ENCODE assay signal across 22 mouse cellular contexts in genomic region chr17:56970081-56970480, GRCm38 (mm10). TPM values are rescaled to one million over a fixed set of nuclear protein-coding genes. Genes with fewer than 3 reads are reported as not detected.
DNase-seq lines count a peak whose midpoint lies in the region.
"Had no signal": no experiment of that assay in that cellular context is flagged by ENCODE, and none has a peak within 500 bp of the region (broad histone marks: within the 10 kb centered on the region; RNA-seq: fewer than 3 reads in every experiment).

No protein-coding gene starts in this region.

- intact Hi-C loops in left cerebral cortex, postnatal 25 days (cut with DNase I): no loop called here

- peak; percentile 32 to 53 for DNase-seq in cerebellum, postnatal 14 days
- no peak for DNase-seq in cerebellum, adult 11-12 months
- DNase-seq in heart, adult 11 months: peak; percentile 45
- DNase-seq in heart, adult 8-10 months (ENCODE audit: low spot score): no peak
- peak; percentile 11 for DNase-seq in testis, postnatal 10 days (ENCODE audit: low spot score)
- no peak for DNase-seq in testis, postnatal 14 days (ENCODE audit: low spot score)
- no peak for DNase-seq in left cerebral cortex, postnatal 25 days (ENCODE audit: low spot score in 2 of 2)
- DNase-seq: adrenal gland, postnatal 10 days; B cell, adult 2 months; cerebellum, adult 11 months; cerebellum, adult 8-10 months; cerebellum, postnatal 36 days; embryo, embryonic 11 days; forebrain, postnatal 0 days; gastrocnemius, adult 2 months; gastrocnemius, postnatal 36 days; heart, postnatal 14 days; kidney, adult 18-20 months had no signal

RNA-seq across cellular contexts. Expression of gene Acer1, which starts 11.8 kb away (rescaled TPM):
- total RNA-seq in heart, adult 8-10 months (2022): not detected
- not detected for total RNA-seq in left cerebral cortex, postnatal 25 days (2021)
- total RNA-seq: adrenal gland, postnatal 10 days; CH12.LX; forebrain, postnatal 0 days; G1E; gastrocnemius, adult 2 months; gastrocnemius, postnatal 36 days; granulocyte monocyte progenitor cell, adult 5-6 weeks; heart, postnatal 14 days; hematopoietic stem cell, adult 5-6 weeks had no signal

RNA-seq across cellular contexts. Expression of gene Clpp, which starts 20.0 kb away (rescaled TPM):
- total RNA-seq in heart, adult 8-10 months (2022): 10 to 100 TPM; 77.9 to 82.7 (median 80.2) TPM
- total RNA-seq in left cerebral cortex, postnatal 25 days (2021): 10 to 100 TPM; 56.1 to 67.9 TPM

RNA-seq across cellular contexts. Expression of gene Alkbh7, which starts 27.1 kb away (rescaled TPM):
- 10 to 100 TPM; 68.0 to 76.3 (median 74.3) TPM for total RNA-seq in heart, adult 8-10 months (2022)
- total RNA-seq in left cerebral cortex, postnatal 25 days (2021): 10 to 100 TPM; 23.1 to 23.7 TPM

RNA-seq across cellular contexts. Expression of gene Pspn, which starts 29.7 kb away (rescaled TPM):
- not detected for total RNA-seq in heart, adult 8-10 months (2022)
- total RNA-seq in left cerebral cortex, postnatal 25 days (2021): not detected
- total RNA-seq: forebrain, postnatal 0 days; G1E; gastrocnemius, adult 2 months; gastrocnemius, postnatal 36 days; granulocyte monocyte progenitor cell, adult 5-6 weeks; heart, postnatal 14 days; hematopoietic stem cell, adult 5-6 weeks had no signal

RNA-seq across cellular contexts. Expression of gene Mllt1, which starts 34.9 kb away (rescaled TPM):
- 10 to 100 TPM; 23.3 to 26.9 (median 26.4) TPM for total RNA-seq in heart, adult 8-10 months (2022)
- 10 to 100 TPM; 69.5 to 71.8 TPM for total RNA-seq in left cerebral cortex, postnatal 25 days (2021)

Comparison
In these comparisons a context has a peak if more than half of its experiments do, and no peak if none do; other contexts are left out.
1. DNase-seq: peak in cerebellum, postnatal 14 days (2 of 2), heart, adult 11 months (single experiment) and testis, postnatal 10 days (single experiment); none in cerebellum, adult 11-12 months (single experiment), heart, adult 8-10 months (single experiment), testis, postnatal 14 days (single experiment) and left cerebral cortex, postnatal 25 days (0 of 2).